Mouse (Mus musculus) liver, adult 2 months (tissue): ENCODE measurements at regions not wholly inside any gene's neighbourhood (a gene's known extent, or its start where the extent isn't known, plus 50 kb on each side); places are given as distances from the start of the nearest gene placed in this dataset.

Experiments used
- CTCF ChIP-seq: fragments of 200-500 bp; IDR thresholded peaks from 2 replicates; pipeline ENCODE4 v1.5.1; 2011; ENCODE audit warnings: low read depth, low read length, control low read depth
- POLR2A ChIP-seq: fragments of 200-500 bp; IDR thresholded peaks from 2 replicates; pipeline ENCODE4 v1.6.1; 2011; ENCODE audit warnings: low read length, control low read depth; ENCODE audit not compliant: insufficient read depth; ENCODE audit errors: extremely low read depth

- TF ChIP-seq CTCF, result no peak
- TF ChIP-seq POLR2A, result no peak
Observed at GRCm38 (mm10) chr12:54334491-54335132, 131.0 kb upstream of the Egln3 start.
